Mouse (Mus musculus): Measurements from ENCODE around the gene Slc5a10.

Slc5a10 gene

DNA sequence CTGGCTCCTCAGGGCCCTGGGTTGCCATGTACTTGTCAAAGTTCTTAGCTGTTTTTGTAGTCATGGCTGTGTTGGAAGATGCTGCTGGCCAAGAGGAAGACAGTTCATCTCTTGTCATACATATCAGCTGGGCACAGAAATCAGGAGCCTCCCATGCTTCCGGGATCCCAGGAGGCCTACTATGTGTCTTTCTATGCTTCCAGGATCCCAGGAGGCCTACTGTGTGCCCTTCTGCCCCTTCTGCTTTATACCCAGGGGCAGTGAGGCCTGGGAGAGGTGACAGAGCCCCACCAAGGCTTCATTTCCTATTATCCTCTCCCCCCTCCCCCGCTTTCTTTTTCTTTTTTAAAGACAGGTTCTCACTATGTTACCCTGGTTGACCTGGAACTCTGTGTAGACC, 15.0 kb downstream of the Slc5a10 start:
- no peak for DNase-seq (ENCODE audit: low read depth, low spot score)

DNA sequence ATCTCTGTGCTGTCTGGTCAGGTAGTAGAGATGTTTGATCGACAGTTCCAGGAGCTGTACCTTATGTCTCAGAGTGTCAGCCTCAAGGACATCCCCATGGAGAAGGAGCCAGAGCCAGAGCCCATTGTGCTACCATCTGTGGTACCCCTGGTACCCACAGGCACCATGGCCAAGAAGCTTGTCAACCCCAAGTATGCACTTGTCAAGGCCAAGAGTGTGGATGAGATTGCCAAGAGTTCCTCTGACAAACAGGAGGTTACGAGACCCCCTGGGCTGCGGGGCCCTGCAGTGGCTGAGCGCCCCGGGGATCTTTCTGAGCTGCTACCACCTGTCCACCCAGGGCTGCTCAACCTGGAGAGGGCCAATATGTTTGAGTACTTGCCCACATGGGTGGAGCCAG, 18.1 kb downstream of the Slc5a10 start:
- no peak for DNase-seq (ENCODE audit: low read depth, low spot score)

DNA sequence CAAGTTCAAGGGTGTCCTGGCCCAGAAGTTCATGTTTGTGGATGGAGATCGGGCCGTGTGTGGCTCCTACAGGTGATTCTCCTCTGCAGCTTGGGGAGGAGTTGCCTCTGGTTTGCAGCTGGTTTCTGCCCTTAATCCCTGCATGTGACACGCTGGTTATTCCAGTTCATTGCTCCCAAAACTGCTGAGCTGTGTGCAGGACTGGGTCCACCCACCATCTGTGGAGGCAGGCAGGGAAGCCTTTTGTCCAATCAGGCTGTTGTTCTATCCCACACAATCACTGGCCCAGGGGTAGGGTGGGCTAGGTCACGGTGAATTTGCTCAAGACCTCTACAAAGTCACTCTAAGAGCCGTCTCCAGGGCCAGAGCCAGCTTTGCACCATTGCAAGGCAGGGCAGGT, 18.9 kb downstream of the Slc5a10 start:
- DNase-seq (ENCODE audit: low read depth, low spot score) = no peak

DNA sequence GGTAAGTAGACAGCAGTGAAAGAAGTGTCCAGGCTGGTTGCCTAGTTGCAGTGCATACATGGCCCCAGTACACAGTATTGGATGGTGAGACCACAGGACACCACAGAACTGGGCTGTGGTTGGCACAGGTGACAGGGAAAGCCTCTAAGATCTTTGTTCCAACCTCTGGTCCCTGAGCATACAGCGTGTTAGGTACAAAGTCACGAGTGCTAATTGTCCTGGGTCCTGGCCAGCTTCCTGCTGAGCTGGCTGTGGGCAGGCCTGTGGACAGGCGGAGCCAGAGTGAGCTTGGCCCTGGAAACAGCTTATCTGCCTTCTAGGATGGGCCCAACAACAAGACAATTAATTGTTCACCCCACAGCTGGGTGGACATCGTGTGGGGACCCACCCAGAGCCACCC, 20.7 kb downstream of the Slc5a10 start:
- no peak for DNase-seq (ENCODE audit: low read depth, low spot score)

DNA sequence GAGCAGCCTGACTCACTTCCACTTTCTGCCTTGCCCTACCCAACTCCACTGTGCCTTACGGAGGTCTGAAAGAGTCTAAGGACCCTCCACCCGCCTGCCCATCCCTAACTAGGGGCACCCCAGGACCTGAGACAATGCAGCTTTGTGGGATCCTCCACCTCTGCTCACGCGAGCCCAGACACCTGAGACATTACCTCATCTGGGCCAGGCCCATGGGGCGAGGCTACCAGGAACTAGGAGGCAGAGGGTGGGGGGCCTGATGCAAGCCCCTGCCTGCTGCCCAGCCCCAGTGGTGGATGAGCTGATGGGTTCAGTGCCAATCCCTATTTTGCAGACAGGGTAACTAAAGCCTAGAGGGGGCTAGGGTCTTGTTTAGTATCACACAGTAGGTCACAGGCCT, 21.2 kb downstream of the Slc5a10 start:
- DNase-seq (ENCODE audit: low read depth, low spot score) = no peak

DNA sequence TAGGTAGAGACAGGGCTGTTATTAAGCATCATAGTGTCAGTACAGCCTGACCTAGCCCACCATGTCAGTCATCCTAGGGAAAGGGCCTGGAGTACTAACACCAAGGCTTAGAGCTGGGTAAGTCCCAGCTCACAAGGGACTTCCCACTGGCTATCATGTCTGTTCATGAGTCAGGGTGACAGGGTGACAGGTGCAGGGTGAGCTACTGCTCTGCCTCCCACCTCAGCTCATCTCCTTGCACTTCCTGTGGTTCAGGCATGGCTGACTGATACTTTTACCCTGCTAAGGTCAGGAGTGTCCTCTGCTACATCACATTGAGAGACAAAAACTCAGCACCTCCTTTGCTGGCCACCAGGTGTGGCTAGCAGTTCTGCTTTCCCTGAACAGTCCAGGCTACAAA, 21.8 kb downstream of the Slc5a10 start:
- peak; percentile 58 for DNase-seq (ENCODE audit: low read depth, low spot score)

DNA sequence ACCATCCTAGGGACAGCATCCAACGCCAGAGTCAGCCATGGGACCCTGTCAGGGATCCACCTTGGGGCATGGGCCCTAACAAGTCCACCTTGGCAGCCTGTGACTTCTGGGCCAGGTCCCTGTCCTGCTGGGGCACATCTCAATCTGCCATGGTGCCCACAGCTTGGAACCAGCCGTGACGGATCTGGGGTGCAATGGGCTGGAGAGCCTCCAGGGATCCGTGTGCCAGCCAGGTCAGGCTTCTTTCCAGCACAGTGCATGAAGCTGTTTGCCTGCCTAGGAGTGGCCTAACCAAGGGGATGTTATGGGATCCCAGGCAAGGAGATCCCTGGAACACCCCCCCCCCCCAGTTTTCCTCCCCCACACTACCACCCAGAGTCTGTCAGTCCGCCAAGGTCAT, 27.6 kb downstream of the Slc5a10 start:
- DNase-seq (ENCODE audit: low read depth, low spot score) = no peak

DNA sequence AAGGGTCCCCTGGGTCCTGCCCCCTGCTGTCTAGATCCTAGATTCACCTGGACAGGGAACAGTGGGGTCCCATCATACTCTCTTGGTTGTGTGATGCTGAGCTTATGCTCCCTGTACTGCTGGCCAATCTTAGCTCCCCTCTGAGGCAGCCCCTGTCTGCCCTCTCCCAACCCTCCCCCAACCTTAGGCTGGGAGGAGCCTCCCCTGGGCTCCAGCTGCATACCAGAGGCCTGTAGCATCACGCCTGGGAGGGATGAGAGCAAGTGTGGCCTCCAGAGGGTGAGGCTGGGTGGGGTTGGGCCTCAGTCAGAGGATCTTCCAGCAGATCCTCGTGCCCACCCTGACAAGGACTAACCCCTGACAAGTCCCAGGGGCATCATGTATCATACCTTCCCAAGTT, 33.0 kb downstream of the Slc5a10 start:
- DNase-seq (ENCODE audit: low read depth, low spot score) = no peak

DNA sequence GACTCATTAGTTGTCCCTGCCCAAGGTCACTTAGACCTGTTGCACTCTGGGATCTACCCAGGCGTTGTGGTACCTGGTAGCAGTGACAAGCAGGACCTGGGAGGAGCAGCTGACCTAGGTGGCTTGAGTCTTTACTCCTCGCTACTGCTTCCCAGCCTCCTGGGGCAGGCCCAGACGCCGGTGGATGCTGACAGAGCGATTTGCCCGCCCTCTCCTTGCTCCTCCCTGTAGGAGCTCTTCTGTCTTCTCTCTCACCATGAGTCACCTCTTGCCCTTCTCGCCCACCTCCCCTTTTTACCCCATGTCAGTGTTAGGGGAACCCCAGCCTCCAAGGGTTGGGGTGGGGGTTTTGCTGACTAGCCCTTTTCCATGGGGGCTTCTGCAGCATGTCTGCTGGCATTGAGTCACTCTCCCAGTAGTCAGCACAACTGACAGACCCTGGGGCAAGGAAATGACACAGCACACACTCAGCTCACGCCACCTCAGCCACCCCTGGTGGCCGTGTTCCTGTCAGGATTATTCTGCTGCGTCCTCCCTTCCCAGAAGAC, 33.6 kb downstream of the Slc5a10 start:
- no peak for DNase-seq (ENCODE audit: low read depth, low spot score)

DNA sequence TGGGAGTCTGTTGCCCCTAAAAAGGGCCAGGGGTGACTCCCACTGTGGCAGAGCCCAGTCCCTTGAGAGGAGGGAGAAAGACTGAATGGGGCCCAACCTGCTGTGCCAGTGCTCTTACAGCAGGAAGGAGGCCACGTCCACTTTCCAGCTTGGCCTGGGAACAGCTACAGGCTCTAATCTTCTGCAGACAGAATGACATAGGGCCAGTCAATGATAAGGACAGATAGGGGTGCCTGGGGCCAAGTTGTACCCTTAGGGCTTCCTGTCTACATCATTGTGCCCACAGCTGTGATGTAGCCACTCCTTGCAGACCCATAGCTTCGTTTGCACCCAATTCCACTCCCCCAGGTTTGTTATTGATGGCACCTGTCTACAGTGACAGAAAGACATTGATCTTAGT, 34.5 kb downstream of the Slc5a10 start:
- DNase-seq (ENCODE audit: low read depth, low spot score) = no peak

DNA sequence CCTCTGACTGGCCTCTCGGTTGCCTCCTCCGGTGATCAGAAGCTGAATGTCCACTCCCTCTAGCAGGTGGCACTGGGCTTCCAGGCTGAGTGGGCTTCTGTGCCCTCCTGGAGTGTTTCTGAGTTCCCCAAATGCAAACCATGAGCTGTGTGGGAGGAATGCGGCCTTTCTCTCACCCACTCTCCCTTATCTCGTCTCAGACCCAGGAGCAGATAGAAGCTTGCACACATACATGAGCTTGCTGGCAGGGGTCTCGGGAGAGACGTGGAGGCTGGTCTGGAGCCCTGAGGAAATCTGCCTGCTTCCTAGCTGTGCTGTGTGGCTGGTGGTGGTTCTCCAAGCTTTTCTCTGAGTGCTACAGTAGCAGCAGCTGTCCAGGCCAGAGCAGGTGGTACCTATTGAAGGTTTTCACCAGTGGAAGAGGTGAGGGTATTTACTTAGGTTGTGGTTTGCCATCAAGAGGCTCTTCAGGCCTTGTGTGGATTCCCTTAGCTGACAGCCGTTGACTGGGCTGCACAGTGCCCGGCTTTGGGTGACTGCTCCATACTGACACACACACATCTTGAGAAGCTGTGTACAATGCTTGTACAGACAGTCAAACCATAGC, 35.4 kb downstream of the Slc5a10 start:
- no peak for DNase-seq (ENCODE audit: low read depth, low spot score)

DNA sequence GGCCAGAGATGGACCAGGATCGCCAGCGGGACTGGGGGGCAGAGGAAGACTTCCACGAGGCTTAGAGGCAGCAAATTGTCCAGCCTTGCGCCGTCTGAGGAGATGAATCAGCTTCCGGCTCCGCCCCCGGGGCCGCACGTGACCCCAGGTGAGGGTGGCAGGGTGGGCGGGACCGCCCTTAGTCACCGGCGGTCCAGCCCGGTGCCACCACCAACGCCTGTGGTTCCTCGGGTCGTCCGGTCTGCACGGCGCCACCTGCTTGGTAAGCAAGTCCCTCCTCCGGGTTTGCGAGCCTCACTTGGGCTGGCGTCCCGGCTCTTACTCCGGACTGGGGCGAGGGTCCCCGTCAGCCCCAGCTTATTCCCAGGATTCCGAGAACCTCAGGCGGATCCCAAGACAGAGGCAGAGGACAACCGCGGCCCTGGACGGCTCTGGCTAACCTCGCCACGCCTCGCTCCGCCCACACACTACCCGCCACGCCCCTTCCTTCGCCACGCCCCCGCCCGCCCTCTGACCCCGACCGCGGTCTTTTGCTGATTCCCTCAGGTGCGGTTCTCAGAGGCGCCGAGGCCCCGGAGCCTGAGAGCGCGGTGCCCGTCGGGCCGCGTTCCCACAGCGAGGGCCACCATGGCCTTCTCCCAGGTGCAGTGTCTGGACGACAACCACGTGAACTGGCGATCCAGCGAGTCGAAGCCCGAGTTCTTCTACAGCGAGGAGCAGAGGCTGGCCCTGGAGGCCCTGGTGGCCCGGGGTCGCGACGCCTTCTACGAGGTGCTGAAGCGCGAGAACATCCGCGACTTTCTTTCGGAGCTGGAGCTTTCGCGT, 36.5 kb downstream of the Slc5a10 start, which contains the start of gene Fam83g:
TSS of gene Fam83g (plus strand) at position 185 of the 825 bp plus-strand sequence.
- DNase-seq (ENCODE audit: low read depth, low spot score) = peak; percentile 79

DNA sequence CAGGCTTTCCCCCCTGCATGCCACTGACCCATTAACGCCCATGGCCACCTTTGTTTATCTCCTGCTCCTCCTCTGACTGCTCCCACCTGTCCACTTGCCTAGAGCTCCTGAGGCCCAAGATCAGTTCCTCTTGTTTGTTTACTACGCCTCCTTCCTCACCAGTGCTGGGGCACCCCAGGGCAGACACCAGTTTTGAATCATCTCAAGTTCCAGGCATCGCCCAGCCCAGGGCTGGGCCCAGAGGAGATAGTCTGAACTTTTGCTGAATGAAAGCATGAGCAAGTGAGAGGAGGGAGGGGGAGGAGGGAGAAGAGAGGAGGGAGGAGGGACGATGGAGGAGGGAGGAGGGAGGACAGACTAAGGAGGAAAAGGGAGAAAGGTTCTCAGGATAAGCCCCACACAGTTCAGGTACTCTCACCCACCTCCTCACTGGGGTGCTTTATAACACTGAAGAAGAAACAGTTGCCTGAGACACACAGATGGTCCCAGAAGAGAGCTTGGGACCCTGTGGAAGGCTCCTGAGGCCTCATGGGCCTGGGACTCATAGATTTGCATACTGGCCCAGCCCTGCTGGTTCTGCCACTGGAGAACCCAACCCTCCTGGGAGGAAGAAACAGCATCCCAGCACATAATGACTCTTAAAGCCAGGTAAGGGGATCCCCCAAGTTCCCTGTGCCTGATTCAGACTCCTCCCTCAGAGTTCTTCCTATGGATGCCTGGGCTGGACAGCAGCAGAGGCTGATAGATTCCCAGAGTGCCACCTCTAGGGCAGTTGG, 41.3 kb downstream of the Slc5a10 start:
- no peak for DNase-seq (ENCODE audit: low read depth, low spot score)

DNA sequence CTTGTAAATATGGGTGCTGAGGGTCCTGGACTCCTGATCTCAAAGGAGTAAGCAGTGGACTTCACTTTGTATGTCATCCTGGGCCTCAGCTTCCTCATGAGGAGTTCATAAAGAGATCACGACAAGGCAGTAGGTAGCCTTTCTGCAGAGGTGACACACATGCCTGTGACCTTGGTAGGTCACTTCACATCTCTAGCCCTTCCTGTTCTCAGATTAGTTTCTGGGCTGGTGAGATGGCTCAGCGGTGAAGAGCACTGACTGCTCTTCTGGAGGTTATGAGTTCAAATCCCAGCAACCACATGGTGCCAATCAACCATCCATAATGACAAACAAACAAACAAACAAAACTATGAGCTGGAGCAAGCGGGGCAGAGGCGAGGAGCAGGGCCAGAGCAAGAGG, 42.9 kb downstream of the Slc5a10 start:
- DNase-seq (ENCODE audit: low read depth, low spot score) = no peak

DNA sequence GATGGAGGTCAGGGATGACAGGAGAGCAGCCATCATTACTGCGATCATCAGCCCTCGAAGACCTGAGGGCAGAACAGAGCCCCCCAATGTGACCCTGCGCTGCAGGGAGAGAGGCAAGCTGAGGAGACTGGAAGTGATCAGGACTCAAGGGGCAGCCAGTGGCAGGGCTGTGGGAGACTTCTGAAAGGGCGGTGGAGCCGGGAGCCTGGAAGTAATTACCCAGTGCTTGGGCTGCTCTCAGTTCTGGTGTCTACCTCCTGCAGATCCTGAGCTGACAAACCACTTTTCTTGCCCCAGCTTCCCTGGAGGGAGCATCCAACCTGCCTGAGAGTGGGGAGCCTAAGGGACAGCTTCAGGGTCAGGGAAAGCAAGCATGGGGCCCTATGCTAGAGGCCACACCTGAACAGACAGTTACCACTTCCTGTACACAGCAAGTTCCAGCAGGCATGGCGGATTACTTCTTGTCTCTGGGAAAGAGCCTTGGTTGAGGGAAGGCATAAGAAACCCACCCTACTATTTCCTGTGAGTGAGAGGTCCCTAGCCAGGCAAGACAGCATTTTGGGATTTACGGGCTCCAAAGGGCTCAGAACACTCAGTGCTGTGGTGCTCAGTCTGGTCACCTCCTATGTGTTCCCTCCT, 44.3 kb downstream of the Slc5a10 start:
- DNase-seq (ENCODE audit: low read depth, low spot score) = peak; percentile 3

DNA sequence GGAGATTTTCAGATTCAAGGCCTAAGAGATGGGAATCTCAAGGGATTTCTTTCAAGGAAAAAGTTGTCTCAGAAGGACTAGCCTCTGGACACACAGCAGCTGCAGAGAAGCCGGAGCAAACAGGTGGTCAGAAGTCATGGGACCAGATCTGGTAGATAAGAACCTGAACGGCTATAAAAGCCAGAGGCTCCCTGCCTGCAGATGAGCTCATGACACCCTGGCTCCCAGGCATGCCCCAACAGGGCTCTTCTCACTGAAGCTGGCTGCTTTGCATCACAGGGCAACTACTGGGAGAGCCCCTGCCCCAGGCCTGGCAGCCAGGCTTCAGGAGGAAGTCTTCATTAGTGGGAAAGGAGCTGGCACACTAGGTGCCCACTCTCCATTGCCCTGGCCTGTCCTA, 45.3 kb downstream of the Slc5a10 start:
- DNase-seq (ENCODE audit: low read depth, low spot score) = no peak

DNA sequence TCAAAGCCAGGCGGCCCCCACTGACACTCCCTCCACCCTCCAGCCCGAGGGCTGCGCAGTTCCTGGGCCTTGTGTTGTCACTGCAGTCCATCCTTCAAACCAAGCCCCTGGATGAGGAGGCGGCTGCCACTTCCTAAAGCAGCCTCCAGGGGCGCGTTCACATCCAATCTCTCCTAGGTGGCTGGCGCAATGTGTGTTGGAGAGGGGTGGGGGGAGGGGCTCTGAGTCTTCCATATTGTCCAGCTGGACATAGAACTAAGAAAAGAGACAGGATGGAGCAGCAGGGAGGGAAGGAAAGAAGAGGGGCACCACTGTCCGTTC, 45.8 kb downstream of the Slc5a10 start:
- peak; percentile 48 for DNase-seq (ENCODE audit: low read depth, low spot score)

DNA sequence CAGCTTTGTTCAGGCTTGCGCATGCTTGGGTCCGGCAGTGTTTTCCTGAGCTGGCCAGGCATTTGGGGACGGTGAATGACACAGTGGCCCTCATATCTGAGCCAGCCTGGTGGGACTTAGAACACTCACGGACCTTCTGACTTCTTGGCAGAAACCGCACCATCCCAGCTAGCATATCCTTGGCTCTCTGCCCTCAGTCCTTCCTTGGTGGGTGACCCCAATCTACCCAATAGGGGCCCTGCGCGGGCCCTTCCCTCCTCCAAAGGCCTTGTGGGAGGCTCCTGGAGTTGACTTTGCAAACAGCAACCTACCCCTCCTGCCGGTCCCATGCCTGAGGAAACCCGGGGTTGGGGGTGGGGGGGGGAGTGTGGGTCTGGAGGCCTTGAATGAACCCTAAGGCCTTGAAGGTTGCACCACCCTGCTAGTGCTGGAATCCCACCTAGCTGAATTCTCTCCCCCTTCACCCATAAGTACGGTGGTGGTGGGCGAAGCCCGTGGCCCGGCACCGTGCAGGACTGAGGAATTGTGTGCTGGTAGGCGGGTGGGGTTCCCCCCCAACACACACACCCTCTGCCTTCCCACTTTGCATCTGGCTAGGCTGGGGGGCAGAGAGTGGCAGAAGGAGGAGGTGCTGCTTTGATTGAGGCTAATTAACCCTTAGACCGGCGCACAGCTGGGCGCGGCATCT, 46.3 kb downstream of the Slc5a10 start:
- DNase-seq (ENCODE audit: low read depth, low spot score) = no peak

DNA sequence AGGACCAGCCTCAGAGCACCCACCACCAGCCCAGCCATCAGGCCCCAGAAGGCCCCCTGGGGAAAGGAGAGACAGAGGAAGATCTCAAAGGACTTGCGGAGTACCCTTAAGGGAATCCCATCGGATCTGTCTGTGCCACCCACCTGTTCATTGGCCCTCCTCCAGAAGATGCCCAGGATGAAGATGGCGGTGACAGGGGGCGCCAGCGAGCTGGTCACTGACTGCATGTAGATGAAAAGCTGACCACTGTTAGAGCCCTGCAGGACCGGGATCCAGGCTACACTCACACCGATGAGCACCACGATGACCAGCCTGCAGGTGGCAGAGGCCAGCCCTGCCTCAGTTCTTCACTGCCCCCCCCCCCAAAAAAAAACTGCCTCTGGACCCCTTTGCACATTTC, 46.9 kb downstream of the Slc5a10 start:
- peak; percentile 43 for DNase-seq (ENCODE audit: low read depth, low spot score)

DNA sequence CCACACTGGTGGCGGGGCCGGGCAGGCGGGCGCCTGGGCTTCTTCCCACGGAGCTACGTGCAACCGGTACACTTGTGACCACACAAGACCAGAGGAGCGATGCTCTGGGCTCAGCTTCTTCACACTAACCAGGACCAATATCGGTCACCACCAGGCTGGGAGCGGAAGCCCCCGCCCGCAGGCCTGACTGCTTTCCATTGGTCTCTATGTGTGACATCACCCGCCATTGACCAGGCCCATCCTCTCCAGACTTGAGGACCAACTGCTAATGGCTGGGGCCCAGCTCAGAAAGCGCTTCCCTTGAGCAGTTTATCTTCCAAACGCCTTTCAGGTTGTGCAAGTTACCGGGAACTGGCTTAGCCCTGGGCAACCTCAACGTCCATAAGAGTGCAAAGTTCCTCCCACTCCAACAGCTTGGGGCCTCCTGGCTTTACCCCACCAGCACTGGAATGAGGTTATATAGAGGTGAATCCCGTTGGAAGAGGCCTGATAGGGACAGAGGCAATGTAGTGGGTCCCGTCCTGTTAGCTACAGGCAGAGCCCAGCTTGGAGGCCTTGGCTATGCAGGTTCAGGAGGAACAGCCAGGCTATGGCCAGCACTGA, 48.7 kb downstream of the Slc5a10 start:
- no peak for DNase-seq (ENCODE audit: low read depth, low spot score)

Measured in CD4-positive, CD25-positive, alpha-beta regulatory T cell, adult 2 months (primary cell).